Mouse (Mus musculus): ENCODE data around the gene Ehd2. TPM values are rescaled to one million over a fixed set of nuclear protein-coding genes. Genes with fewer than 3 reads are reported as not detected.

Ehd2 gene
- polyA plus RNA-seq, 1 experiment = 30.2 TPM

- no peak for DNase-seq
- Histone ChIP-seq H3K27me3 (replicated peaks; ENCODE audit: control insufficient read depth, insufficient read depth, low read length) (no peaks in the 10 kb centered on the region), H3K4me3 (ENCODE audit: insufficient read depth, low read depth, low read length) (no peak overlapping the region), H3K4me1 (ENCODE audit: control insufficient read depth, insufficient read depth, low read length) (peaks cover 13% of the 10 kb centered on the region), H3K27ac (ENCODE audit: insufficient read depth, low read depth, low read length) (peak overlapping the region; percentile 74), H3K36me3 (ENCODE audit: control insufficient read depth, insufficient read depth, low read length) (no peaks in the 10 kb centered on the region)
- 81% methylated on average over 4 of the region's 4 CpGs for WGBS
- TF ChIP-seq CTCF (conservative IDR thresholded peaks at IDR 0.05; ENCODE audit: insufficient read depth, insufficient read length, low read depth, low read length) = no peak
- no peak for TF ChIP-seq POLR2A (IDR thresholded peaks at IDR 0.05; ENCODE audit: low read depth, low read length)
Measured at GRCm38 (mm10) chr7:15993789-15994188, 26.4 kb upstream of the Ehd2 start.

DNA sequence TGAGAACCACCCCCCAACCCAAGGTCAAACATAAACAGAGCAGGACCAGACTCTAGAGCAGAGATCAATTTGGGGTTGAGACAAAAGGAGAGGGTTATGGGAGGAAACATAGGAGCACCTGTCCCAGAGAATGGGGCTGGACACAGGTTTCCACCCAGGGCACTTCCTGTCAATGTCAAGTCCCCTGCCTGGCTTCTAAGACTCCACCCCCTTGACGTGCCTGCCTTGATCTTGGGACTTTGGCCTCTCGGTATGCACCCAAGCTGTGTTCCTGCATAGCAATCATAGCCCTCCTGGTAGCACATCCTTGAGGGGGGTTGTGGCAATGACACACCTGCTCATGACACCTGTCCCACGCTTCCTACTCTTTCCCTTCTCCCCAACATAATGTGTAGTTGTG is 25.8 kb upstream of the Ehd2 start:
- 0 out of 2 replicates have a peak, but pooled peaks cover 4% of the 10 kb centered on the region for H3K36me3 ChIP-seq (ENCODE audit: control insufficient read depth, insufficient read depth, low read length)
- peak overlapping the region; percentile 74 for H3K27ac ChIP-seq (ENCODE audit: insufficient read depth, low read depth, low read length)
- no peaks in the 10 kb centered on the region for H3K27me3 ChIP-seq (replicated peaks; ENCODE audit: control insufficient read depth, insufficient read depth, low read length)
- no peak for TF ChIP-seq POLR2A (IDR thresholded peaks at IDR 0.05; ENCODE audit: low read depth, low read length)
- TF ChIP-seq CTCF (conservative IDR thresholded peaks at IDR 0.05; ENCODE audit: insufficient read depth, insufficient read length, low read depth, low read length) = no peak
- DNase-seq = peak; percentile 92
- H3K4me3 ChIP-seq (ENCODE audit: insufficient read depth, low read depth, low read length) = peak overlapping the region; percentile 9; the same call in 1 of the 2 replicates
- WGBS = 36% methylated on average over 3 of the region's 3 CpGs
- H3K4me1 ChIP-seq (ENCODE audit: control insufficient read depth, insufficient read depth, low read length) = peaks cover 13% of the 10 kb centered on the region

DNA sequence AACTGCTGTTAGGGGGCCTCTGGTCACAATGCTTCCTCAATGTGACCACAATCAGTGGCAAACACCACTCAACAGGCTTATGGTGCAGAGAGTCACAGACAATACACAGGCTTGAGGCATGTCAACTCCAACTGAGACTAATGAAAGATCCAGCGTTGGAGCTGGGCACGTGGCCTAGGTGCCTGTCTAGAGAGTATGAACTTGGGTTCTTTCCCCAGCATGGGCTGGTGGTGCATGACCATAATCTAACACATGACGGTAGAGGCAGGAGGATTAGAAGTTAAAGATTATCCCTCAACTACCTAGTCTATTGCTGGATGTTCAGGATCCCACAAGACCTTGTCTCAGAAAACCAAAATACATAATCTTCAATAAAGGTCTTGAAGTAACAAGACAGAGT is 24.4 kb upstream of the Ehd2 start:
- DNase-seq = peak; percentile 70
- H3K4me3 ChIP-seq (ENCODE audit: insufficient read depth, low read depth, low read length) = no peak overlapping the region
- 0 out of 2 replicates have a peak overlapping the region, but pooled peaks have one; percentile 8 for H3K27ac ChIP-seq (ENCODE audit: insufficient read depth, low read depth, low read length)
- 0 out of 2 replicates have a peak, but pooled peaks cover 4% of the 10 kb centered on the region for H3K36me3 ChIP-seq (ENCODE audit: control insufficient read depth, insufficient read depth, low read length)
- WGBS = 64% methylated on average over 3 of the region's 3 CpGs
- no peaks in the 10 kb centered on the region for H3K27me3 ChIP-seq (replicated peaks; ENCODE audit: control insufficient read depth, insufficient read depth, low read length)
- TF ChIP-seq POLR2A (IDR thresholded peaks at IDR 0.05; ENCODE audit: low read depth, low read length) = no peak
- TF ChIP-seq CTCF (conservative IDR thresholded peaks at IDR 0.05; ENCODE audit: insufficient read depth, insufficient read length, low read depth, low read length) = no peak
- H3K4me1 ChIP-seq (ENCODE audit: control insufficient read depth, insufficient read depth, low read length) = peaks cover 13% of the 10 kb centered on the region

DNA sequence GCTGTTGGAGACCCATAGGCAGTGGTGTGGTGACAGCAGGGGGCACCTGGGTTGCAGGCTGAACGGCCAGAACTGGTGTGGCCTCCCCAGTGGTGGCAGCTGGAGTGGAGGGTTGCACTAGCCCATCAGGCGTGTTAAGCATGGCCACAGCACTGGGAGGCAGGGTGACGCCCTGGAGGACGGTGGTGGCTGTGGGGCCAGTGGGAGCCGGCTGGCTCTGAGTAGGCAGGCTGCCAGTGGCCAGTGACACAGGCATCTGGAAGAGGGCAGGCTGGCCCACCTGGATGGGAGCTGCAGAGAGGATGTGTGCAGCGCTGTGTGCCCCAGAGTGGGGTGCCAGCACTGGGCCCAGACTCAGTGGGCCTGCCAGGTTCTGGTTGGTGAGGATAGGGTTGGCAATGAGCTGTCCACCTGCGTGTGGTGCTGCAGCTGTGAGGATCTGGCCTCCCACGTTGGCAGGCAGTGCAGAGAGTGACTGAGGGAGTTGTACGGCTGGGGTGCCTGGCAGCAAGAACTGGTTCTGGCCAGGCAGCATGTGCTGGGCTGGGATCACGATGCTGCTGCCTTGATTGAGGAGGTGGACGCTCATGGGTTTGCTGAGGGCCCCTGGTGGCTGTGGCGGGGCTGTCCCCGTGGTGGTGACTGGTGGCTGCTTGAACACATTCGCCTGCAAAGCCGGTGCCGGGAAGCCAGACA is 20.4 kb upstream of the Ehd2 start:
- 71% methylated on average over 16 of the region's 16 CpGs for WGBS
- Histone ChIP-seq H3K27ac (ENCODE audit: insufficient read depth, low read depth, low read length) (peak overlapping the region; percentile 11; the same call in 1 of the 2 replicates), H3K27me3 (replicated peaks; ENCODE audit: control insufficient read depth, insufficient read depth, low read length) (no peaks in the 10 kb centered on the region), H3K36me3 (ENCODE audit: control insufficient read depth, insufficient read depth, low read length) (0 out of 2 replicates have a peak, but pooled peaks cover 4% of the 10 kb centered on the region), H3K4me3 (ENCODE audit: insufficient read depth, low read depth, low read length) (no peak overlapping the region), H3K4me1 (ENCODE audit: control insufficient read depth, insufficient read depth, low read length) (peaks cover 4% of the 10 kb centered on the region; the same call in 1 of the 2 replicates)
- TF ChIP-seq POLR2A (IDR thresholded peaks at IDR 0.05; ENCODE audit: low read depth, low read length) (no peak), CTCF (conservative IDR thresholded peaks at IDR 0.05; ENCODE audit: insufficient read depth, insufficient read length, low read depth, low read length) (no peak)
- DNase-seq = peak; percentile 54

- no peak overlapping the region for H3K27ac ChIP-seq (ENCODE audit: insufficient read depth, low read depth, low read length)
- no peak overlapping the region for H3K4me3 ChIP-seq (ENCODE audit: insufficient read depth, low read depth, low read length)
- H3K36me3 ChIP-seq (ENCODE audit: control insufficient read depth, insufficient read depth, low read length) = no peaks in the 10 kb centered on the region
- 22% methylated on average over 4 of the region's 4 CpGs for WGBS
- TF ChIP-seq CTCF (conservative IDR thresholded peaks at IDR 0.05; ENCODE audit: insufficient read depth, insufficient read length, low read depth, low read length) (peak; percentile 37; the same call in 1 of the 2 replicates), POLR2A (IDR thresholded peaks at IDR 0.05; ENCODE audit: low read depth, low read length) (no peak)
- no peaks in the 10 kb centered on the region for H3K27me3 ChIP-seq (replicated peaks; ENCODE audit: control insufficient read depth, insufficient read depth, low read length)
- peak; percentile 68 for DNase-seq
- H3K4me1 ChIP-seq (ENCODE audit: control insufficient read depth, insufficient read depth, low read length) = peaks cover 18% of the 10 kb centered on the region
Measured at GRCm38 (mm10) chr7:15982729-15983407, 15.5 kb upstream of the Ehd2 start.

GRCm38 (mm10) chr7:15981538-15981937 is 14.2 kb upstream of the Ehd2 start:
- Histone ChIP-seq H3K27me3 (replicated peaks; ENCODE audit: control insufficient read depth, insufficient read depth, low read length) (no peaks in the 10 kb centered on the region), H3K27ac (ENCODE audit: insufficient read depth, low read depth, low read length) (peak overlapping the region; percentile 83), H3K4me1 (ENCODE audit: control insufficient read depth, insufficient read depth, low read length) (peaks cover 18% of the 10 kb centered on the region), H3K4me3 (ENCODE audit: insufficient read depth, low read depth, low read length) (no peak overlapping the region), H3K36me3 (ENCODE audit: control insufficient read depth, insufficient read depth, low read length) (no peaks in the 10 kb centered on the region)
- no peak for TF ChIP-seq CTCF (conservative IDR thresholded peaks at IDR 0.05; ENCODE audit: insufficient read depth, insufficient read length, low read depth, low read length)
- TF ChIP-seq POLR2A (IDR thresholded peaks at IDR 0.05; ENCODE audit: low read depth, low read length) = no peak
- WGBS = 27% methylated on average over 4 of the region's 4 CpGs
- DNase-seq = peak; percentile 94

DNA sequence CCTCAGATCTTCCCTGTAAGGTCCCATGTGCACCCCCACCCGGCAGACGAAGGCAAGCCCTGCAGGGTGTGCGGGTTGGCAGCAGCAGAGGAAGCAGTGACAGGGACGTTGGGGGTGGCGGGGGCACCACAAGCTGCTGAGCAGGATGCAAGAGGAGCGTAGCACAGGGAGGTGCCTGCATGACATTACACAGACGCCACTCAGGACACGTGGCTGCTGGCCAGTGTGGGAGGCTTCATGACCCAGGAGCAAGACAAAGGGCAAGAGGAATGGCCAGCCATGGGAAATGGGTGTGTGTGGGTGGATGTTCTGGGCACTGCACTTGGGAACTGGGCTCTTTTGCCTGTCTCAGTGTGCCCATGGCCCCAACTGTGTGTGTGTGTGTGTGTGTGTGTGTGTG is 12.9 kb upstream of the Ehd2 start:
- TF ChIP-seq CTCF (conservative IDR thresholded peaks at IDR 0.05; ENCODE audit: insufficient read depth, insufficient read length, low read depth, low read length) (no peak), POLR2A (IDR thresholded peaks at IDR 0.05; ENCODE audit: low read depth, low read length) (no peak)
- Histone ChIP-seq H3K27me3 (replicated peaks; ENCODE audit: control insufficient read depth, insufficient read depth, low read length) (no peaks in the 10 kb centered on the region), H3K36me3 (ENCODE audit: control insufficient read depth, insufficient read depth, low read length) (no peaks in the 10 kb centered on the region), H3K4me3 (ENCODE audit: insufficient read depth, low read depth, low read length) (no peak overlapping the region), H3K27ac (ENCODE audit: insufficient read depth, low read depth, low read length) (peak overlapping the region; percentile 30), H3K4me1 (ENCODE audit: control insufficient read depth, insufficient read depth, low read length) (peaks cover 18% of the 10 kb centered on the region)
- WGBS = 31% methylated on average over 8 of the region's 8 CpGs
- DNase-seq = peak; percentile 89
